Mouse (Mus musculus) skeletal muscle tissue, adult 2 months (tissue): ENCODE measurements at regions not wholly inside any gene's neighbourhood (a gene's known extent, or its start where the extent isn't known, plus 50 kb on each side); places are given as distances from the start of the nearest gene placed in this dataset.

Experiments used
- DNase-seq: peaks from one replicate; pipeline ENCODE4 v3.0.0-alpha.2; 2012; ENCODE audit warnings: low read depth, low spot score

GRCm38 (mm10) chrX:14273628-14274337 lies 62.8 kb downstream of the H2al1n start:
- no peak for DNase-seq

GRCm38 (mm10) chrX:14279312-14279711 lies 68.4 kb downstream of the H2al1n start:
- no peak for DNase-seq

- no peak for DNase-seq
These were observed 68.8 kb downstream of the H2al1n start for GRCm38 (mm10) chrX:14279736-14280135.

GRCm38 (mm10) chrX:14294890-14295289 lies 83.9 kb downstream of the H2al1n start:
- DNase-seq = no peak

- no peak for DNase-seq
These were observed 91.2 kb downstream of the H2al1n start for GRCm38 (mm10) chrX:14302125-14302524.

- DNase-seq = peak; percentile 14
These were observed 101.8 kb downstream of the H2al1n start for GRCm38 (mm10) chrX:14312746-14313145.

- DNase-seq = no peak
These were observed 141.5 kb downstream of the H2al1n start for GRCm38 (mm10) chrX:14352416-14352815.

- DNase-seq = no peak
These were observed 142.4 kb downstream of the H2al1n start for GRCm38 (mm10) chrX:14353366-14353765.

- DNase-seq = no peak
These were observed 145.6 kb downstream of the H2al1n start for GRCm38 (mm10) chrX:14356466-14357030.
